Mouse (Mus musculus) regulatory T cell (primary cell): ENCODE results near the gene Majin.

ENCODE experiments used
- in situ Hi-C: fragments of 300-600 bp; cut with MboI, MseI; formaldehyde crosslinking; loops from one replicate; pipeline ENCODE4 v1.15.1; 2025; ENCODE audit warnings: high pct_unique_total_duplicates

Majin gene

GRCm38 (mm10) chr19:6262222-6262621 is 78.0 kb downstream of the Majin start:
- in situ Hi-C loops = no loop called here

- in situ Hi-C loops = no loop called here
Observed at GRCm38 (mm10) chr19:6262839-6263433, 78.7 kb downstream of the Majin start.

GRCm38 (mm10) chr19:6264200-6264599 is 80.0 kb downstream of the Majin start:
- in situ Hi-C loops = no loop called here

- in situ Hi-C loops = no loop called here
Observed at GRCm38 (mm10) chr19:6264945-6265344, 80.8 kb downstream of the Majin start.

GRCm38 (mm10) chr19:6265727-6266182 is 81.6 kb downstream of the Majin start:
- in situ Hi-C loops = no loop called here

- in situ Hi-C loops = no loop called here
Observed at GRCm38 (mm10) chr19:6267306-6268169, 83.3 kb downstream of the Majin start.

- in situ Hi-C loops = no loop called here
Observed at GRCm38 (mm10) chr19:6268170-6268528, 84.0 kb downstream of the Majin start.

- in situ Hi-C loops = no loop called here
Observed at GRCm38 (mm10) chr19:6268670-6269132, 84.5 kb downstream of the Majin start.

GRCm38 (mm10) chr19:6269798-6270475 is 85.7 kb downstream of the Majin start:
- in situ Hi-C loops = loop anchor here (5.0 to 10.0 kb wide), 2 partner anchors 37 to 1225 kb away; partner anchors contain the start of genes Atl3 and Cdc42bpg

GRCm38 (mm10) chr19:6270661-6271060 is 86.5 kb downstream of the Majin start:
- in situ Hi-C loops = loop anchor here (5.0 to 10.0 kb wide), 2 partner anchors 37 to 1224 kb away; partner anchors contain the start of genes Atl3 and Cdc42bpg

GRCm38 (mm10) chr19:6271206-6271605 is 87.0 kb downstream of the Majin start:
- in situ Hi-C loops = loop anchor here (5.0 to 10.0 kb wide), 2 partner anchors 36 to 1224 kb away; partner anchors contain the start of genes Atl3 and Cdc42bpg

GRCm38 (mm10) chr19:6272053-6272452 is 87.9 kb downstream of the Majin start:
- in situ Hi-C loops = loop anchor here (5.0 to 10.0 kb wide), 2 partner anchors 35 to 1223 kb away; partner anchors contain the start of genes Atl3 and Cdc42bpg

- in situ Hi-C loops = loop anchor here (5.0 to 10.0 kb wide), 2 partner anchors 35 to 1222 kb away; partner anchors contain the start of genes Atl3 and Cdc42bpg
Observed at GRCm38 (mm10) chr19:6272738-6273137, 88.5 kb downstream of the Majin start.

GRCm38 (mm10) chr19:6273592-6273991 is 89.4 kb downstream of the Majin start:
- in situ Hi-C loops = loop anchor here (5.0 to 10.0 kb wide), 2 partner anchors 34 to 1221 kb away; partner anchors contain the start of genes Atl3 and Cdc42bpg
